Mouse (Mus musculus): ENCODE results near the gene St3gal6. TPM values are rescaled to one million over a fixed set of nuclear protein-coding genes. Genes with fewer than 3 reads are reported as not detected.

St3gal6 gene
- polyA plus RNA-seq, 1 experiment = 11.5 TPM

DNA sequence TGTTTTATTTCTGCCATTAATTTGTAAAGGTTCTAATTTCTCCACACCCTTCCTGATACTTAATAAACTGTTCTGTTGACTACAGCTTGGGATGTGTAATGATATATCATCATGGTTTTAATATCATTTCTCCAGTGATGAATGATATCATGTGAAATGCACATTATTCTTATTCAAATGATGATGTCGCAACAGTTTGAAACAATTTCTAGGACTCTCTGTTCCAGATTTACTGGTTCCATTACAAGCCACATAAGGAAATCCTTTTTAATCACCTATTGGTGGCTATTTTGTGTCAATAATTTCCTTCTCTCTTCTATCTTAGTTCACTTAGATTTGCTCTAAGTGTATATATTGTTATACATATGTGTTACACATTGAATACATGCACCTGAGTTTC lies 91.7 kb downstream of the St3gal6 start:
- H3K4me1 ChIP-seq (ENCODE audit: control insufficient read depth) = no peaks in the 10 kb centered on the region
- H3K9me3 ChIP-seq (ENCODE audit: control insufficient read depth, low read length) = no peaks in the 10 kb centered on the region
- no peaks in the 10 kb centered on the region for H3K27me3 ChIP-seq (ENCODE audit: control insufficient read depth)
- TF ChIP-seq GATA1 (IDR thresholded peaks at IDR 0.05; ENCODE audit: low read length) (no peak), TAL1 (IDR thresholded peaks at IDR 0.05; ENCODE audit: low read length) (no peak)
- H3K36me3 ChIP-seq (ENCODE audit: control insufficient read depth) = peaks cover 4% of the 10 kb centered on the region
- no peak overlapping the region for H3K4me3 ChIP-seq (replicated peaks)

DNA sequence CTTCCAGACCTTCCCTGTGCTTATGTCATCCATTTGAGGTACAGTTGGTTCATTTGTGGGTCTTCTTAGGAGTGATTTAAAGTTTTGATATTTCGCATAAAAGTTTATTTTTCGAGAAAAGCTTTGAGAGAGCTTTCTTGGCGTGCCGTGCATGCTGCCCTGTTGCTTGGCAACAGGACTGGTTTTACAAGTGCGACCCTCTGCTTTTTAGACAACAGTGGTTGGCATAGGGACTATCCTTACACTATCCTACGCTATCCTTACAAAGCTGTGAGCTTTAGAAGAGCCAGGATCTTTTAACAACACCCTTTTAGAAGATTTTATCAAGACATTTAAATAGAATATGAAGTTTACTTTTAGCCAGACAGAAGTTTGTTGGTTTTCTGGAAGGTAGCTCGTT lies 93.8 kb downstream of the St3gal6 start:
- Histone ChIP-seq H3K36me3 (ENCODE audit: control insufficient read depth) (peaks cover under 1% of the 10 kb centered on the region), H3K27me3 (ENCODE audit: control insufficient read depth) (no peaks in the 10 kb centered on the region), H3K4me1 (ENCODE audit: control insufficient read depth) (no peaks in the 10 kb centered on the region), H3K4me3 (replicated peaks) (no peak overlapping the region), H3K9me3 (ENCODE audit: control insufficient read depth, low read length) (no peaks in the 10 kb centered on the region)
- no peak for TF ChIP-seq TAL1 (IDR thresholded peaks at IDR 0.05; ENCODE audit: low read length)
- no peak for TF ChIP-seq GATA1 (IDR thresholded peaks at IDR 0.05; ENCODE audit: low read length)

DNA sequence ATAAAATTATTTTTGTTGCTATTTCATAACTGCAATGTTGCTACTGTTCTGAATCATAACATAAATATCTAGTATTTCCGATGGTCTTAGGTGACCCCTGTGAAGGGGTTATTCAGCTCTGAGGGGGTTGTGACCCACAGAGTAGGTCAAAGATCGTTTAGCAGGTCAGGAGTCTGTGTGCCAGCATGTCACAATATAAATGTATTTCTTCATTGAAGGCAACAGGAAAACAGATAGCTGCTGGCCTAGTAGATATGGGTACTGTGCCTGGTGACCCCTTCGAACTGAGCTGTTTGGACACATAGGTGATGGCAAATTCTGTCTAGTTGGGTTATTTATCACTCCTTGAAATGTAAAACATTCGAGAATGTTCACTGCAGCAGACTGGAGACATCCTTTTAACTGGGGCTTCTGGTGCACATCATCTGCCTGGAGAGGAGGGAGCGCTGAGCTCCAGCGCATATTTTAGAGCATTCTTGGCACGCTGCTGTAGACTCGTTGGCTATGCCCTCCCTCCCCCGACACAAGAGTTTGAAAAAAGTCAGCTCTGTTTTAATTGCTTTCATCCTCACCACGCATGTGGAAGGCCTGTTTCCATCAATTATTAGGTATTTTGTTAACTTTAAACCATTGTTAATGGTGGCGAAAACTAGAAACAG lies 102.2 kb downstream of the St3gal6 start:
- TF ChIP-seq TAL1 (IDR thresholded peaks at IDR 0.05; ENCODE audit: low read length) (no peak), GATA1 (IDR thresholded peaks at IDR 0.05; ENCODE audit: low read length) (no peak)
- Histone ChIP-seq H3K4me1 (ENCODE audit: control insufficient read depth) (no peaks in the 10 kb centered on the region; the same call in 1 of the 2 replicates), H3K27me3 (ENCODE audit: control insufficient read depth) (no peaks in the 10 kb centered on the region), H3K4me3 (replicated peaks) (no peak overlapping the region), H3K9me3 (ENCODE audit: control insufficient read depth, low read length) (no peaks in the 10 kb centered on the region), H3K36me3 (ENCODE audit: control insufficient read depth) (no peaks in the 10 kb centered on the region)

Other genes starting within 250 kb of the St3gal6 start
- gene Dcbld2, start 115.8 kb downstream of the St3gal6 start, polyA plus RNA-seq (2012) = 0.14 and 0.24 TPM in 2 replicates
- not detected in 2 replicates for gene Gm813, start 92.7 kb upstream of the St3gal6 start, polyA plus RNA-seq (2012)
- gene E330017A01Rik, start 114.5 kb upstream of the St3gal6 start, polyA plus RNA-seq (2012) = 0.04 TPM in 1 of 2 replicates, not detected in the other
- gene Cpox, start 146.0 kb upstream of the St3gal6 start, polyA plus RNA-seq (2012) = 45.0 and 55.5 TPM in 2 replicates
- gene Gpr15, start 194.8 kb upstream of the St3gal6 start, polyA plus RNA-seq (2012) = not detected in 2 replicates
- gene Cldnd1, start 203.7 kb upstream of the St3gal6 start, polyA plus RNA-seq (2012) = 0.21 and 0.29 TPM in 2 replicates
- gene Olfr172, start 238.9 kb upstream of the St3gal6 start, polyA plus RNA-seq (2012) = 0.04 TPM in 1 of 2 replicates, not detected in the other